Mouse (Mus musculus) MEL (cell line): Measurements from ENCODE around the gene Fnbp1l.

ENCODE experiments used
- CTCF ChIP-seq, 3 experiments: IDR thresholded peaks in 2 of 3; conservative IDR thresholded peaks in 1 of 3; 2 replicates each; pipeline ENCODE4 v1.5.1; 2011 to 2012; ENCODE audit warnings: low read length in 3 of 3, low read depth in 2 of 3, mild to moderate bottlenecking in 2 of 3, improper control_type of control experiment in 1 of 3, inconsistent platforms in 1 of 3, mixed read lengths in 1 of 3, moderate library complexity in 1 of 3; ENCODE audit not compliant: control insufficient read depth in 1 of 3, insufficient read depth in 1 of 3, poor library complexity in 1 of 3, severe bottlenecking in 1 of 3
- EP300 ChIP-seq, 2 experiments: IDR thresholded peaks; 2 replicates each; pipeline ENCODE4 v1.6.1; 2011; ENCODE audit warnings: improper control_type of control experiment in 2 of 2, low read length in 2 of 2, low read depth in 1 of 2, mild to moderate bottlenecking in 1 of 2
- GATA1 ChIP-seq: IDR thresholded peaks from 2 replicates; pipeline ENCODE4 v1.6.1; 2011; ENCODE audit warnings: low read depth, low read length, improper control_type of control experiment
- MXI1 ChIP-seq: IDR thresholded peaks from 2 replicates; pipeline ENCODE4 v1.6.1; 2011; ENCODE audit warnings: mild to moderate bottlenecking, low read depth, low read length, improper control_type of control experiment
- POLR2A ChIP-seq, 2 experiments: IDR thresholded peaks; 2 replicates each; pipeline ENCODE4 v1.6.1; 2011 to 2012; ENCODE audit warnings: low read length in 2 of 2, mild to moderate bottlenecking in 2 of 2, control low read depth in 1 of 2, improper control_type of control experiment in 1 of 2, low read depth in 1 of 2, moderate library complexity in 1 of 2; ENCODE audit not compliant: control insufficient read depth in 1 of 2, insufficient read depth in 1 of 2, poor library complexity in 1 of 2
- RAD21 ChIP-seq: IDR thresholded peaks from 2 replicates; pipeline ENCODE4 v1.6.1; 2011; ENCODE audit warnings: mild to moderate bottlenecking, low read depth, low read length, improper control_type of control experiment
- ZC3H11A ChIP-seq: IDR thresholded peaks from 2 replicates; pipeline ENCODE4 v1.6.1; 2012; ENCODE audit warnings: low read depth, mild to moderate bottlenecking, inconsistent platforms, low read length, improper control_type of control experiment

DNA sequence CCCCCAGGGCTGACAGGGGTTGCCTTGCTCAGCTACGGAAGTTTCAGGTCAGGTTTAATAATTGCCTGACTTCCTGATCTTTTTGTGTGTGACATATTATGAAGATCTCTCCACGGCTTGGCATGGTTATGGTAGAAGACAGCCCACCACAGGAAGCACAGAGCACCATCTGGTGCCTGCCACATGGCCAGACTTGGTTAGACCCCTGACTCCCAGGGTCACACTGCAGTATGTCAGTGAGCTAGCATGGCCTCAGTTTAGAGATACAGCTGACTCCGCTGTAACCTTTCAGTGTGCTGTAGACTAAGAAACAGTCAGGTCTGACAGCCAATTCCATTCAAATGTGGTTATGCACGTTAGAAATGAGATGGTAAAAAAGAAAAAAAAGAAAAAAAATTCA lies 101.8 kb downstream of the Fnbp1l start:
- TF ChIP-seq POLR2A (IDR thresholded peaks at IDR 0.05; ENCODE audit: control insufficient read depth in 1 of 2, insufficient read depth in 1 of 2, low read depth in 1 of 2, low read length in 2 of 2, poor library complexity in 1 of 2) (no peak), EP300 (IDR thresholded peaks at IDR 0.05; ENCODE audit: low read depth in 1 of 2, low read length in 2 of 2) (no peak), MXI1 (no peak), GATA1 (no peak), CTCF (IDR thresholded peaks at IDR 0.05 in 2 of 3, conservative IDR thresholded peaks at IDR 0.05 in 1 of 3; ENCODE audit: control insufficient read depth in 1 of 3, insufficient read depth in 1 of 3, low read depth in 2 of 3, low read length in 3 of 3, poor library complexity in 1 of 3, severe bottlenecking in 1 of 3) (no peak), RAD21 (no peak), ZC3H11A (no peak)
